ENCODE assay signal across 8 mouse cellular contexts in genomic region chr10:60778542-60778941, GRCm38 (mm10). TPM values are rescaled to one million over a fixed set of nuclear protein-coding genes. Genes with fewer than 3 reads are reported as not detected.
A peak's percentile ranks its signal among the peaks of the same experiment; 100 is the strongest.
DNase-seq lines count a peak whose midpoint lies in the region; ATAC-seq and TF ChIP-seq lines count a peak whose summit lies in the region.

No protein-coding gene starts in this region.

- no peak overlapping the region for H3K4me2 ChIP-seq in midbrain, embryonic 16.5 days (ENCODE audit: low read length)

- peak; percentile 43 for DNase-seq in gastrocnemius, postnatal 10 days
- DNase-seq in gastrocnemius, postnatal 14 days = no peak
- peak; percentile 41 for DNase-seq in A20 (ENCODE audit: low read depth, low spot score)
- DNase-seq in frontal cortex, postnatal 36 days (ENCODE audit: low spot score in 2 of 2) = peak; percentile 19 to 28
- peak; percentile 30 to 53 for DNase-seq in left cerebral cortex, postnatal 14 days (ENCODE audit: low spot score in 2 of 2)
- no peak for DNase-seq in spleen, postnatal 36 days (ENCODE audit: low spot score in 2 of 2)

- no peak for TF ChIP-seq POLR2A in bone marrow macrophage, adult 2 months (IDR thresholded peaks at IDR 0.05; ENCODE audit: borderline replicate concordance, low read depth, low read length)

- peak; percentile 68 for TF ChIP-seq CTCF in bone marrow macrophage, adult 2 months (IDR thresholded peaks at IDR 0.05; ENCODE audit: low read depth, low read length)

- no peak overlapping the region for H3K4me3 ChIP-seq in bone marrow macrophage, adult 2 months (ENCODE audit: insufficient read depth, low read length)
- H3K4me3 ChIP-seq in midbrain, embryonic 16.5 days (ENCODE audit: low read depth, low read length) = no peak overlapping the region

- intact Hi-C loops in gastrocnemius, postnatal 14 days (cut with DNase I; ENCODE audit: low total_unique reads) = loop anchor here (5.0 kb wide), 1 partner anchor 294 kb away; no protein-coding TSS in a partner anchor
- intact Hi-C loops in left cerebral cortex, postnatal 14 days (cut with DNase I) = loop anchor here (5.0 kb wide), 2 partner anchors 49 to 294 kb away; no protein-coding TSS in a partner anchor

- no peaks in the 10 kb centered on the region for H3K36me3 ChIP-seq in midbrain, embryonic 16.5 days (ENCODE audit: control insufficient read depth, insufficient read depth, low read length)

- WGBS in midbrain, embryonic 16.5 days = 64% methylated on average over 12 of the region's 12 CpGs

- no peaks in the 10 kb centered on the region for H3K4me1 ChIP-seq in bone marrow macrophage, adult 2 months (ENCODE audit: control insufficient read depth, insufficient read depth, low read length)
- H3K4me1 ChIP-seq in midbrain, embryonic 16.5 days (ENCODE audit: control insufficient read depth, insufficient read depth, low read length) = no peaks in the 10 kb centered on the region; the same call in 1 of the 2 replicates

- peak; percentile 25; the same call in 1 of the 2 replicates for ATAC-seq in midbrain, embryonic 16.5 days

- H3K27ac ChIP-seq in bone marrow macrophage, adult 2 months (ENCODE audit: insufficient read depth, low read depth, low read length) = no peak overlapping the region
- H3K27ac ChIP-seq in midbrain, embryonic 16.5 days (ENCODE audit: low read length) = no peak overlapping the region

- no peaks in the 10 kb centered on the region for H3K9me3 ChIP-seq in midbrain, embryonic 16.5 days (replicated peaks; ENCODE audit: control insufficient read depth, low read length, poor library complexity, severe bottlenecking)

- no peaks in the 10 kb centered on the region for H3K27me3 ChIP-seq in midbrain, embryonic 16.5 days (ENCODE audit: control insufficient read depth, insufficient read depth, low read depth, low read length)

- no peak overlapping the region for H3K9ac ChIP-seq in midbrain, embryonic 16.5 days (ENCODE audit: low read depth, low read length)

RNA-seq across cellular contexts. Expression of gene Slc29a3, which starts 25.9 kb away (rescaled TPM):
- 1 to 10 TPM; 5.7 to 7.8 TPM for total RNA-seq in gastrocnemius, postnatal 10 days (2021)
- total RNA-seq in gastrocnemius, postnatal 14 days (2021) = 1 to 10 TPM; 3.8 to 5.4 TPM
- polyA plus RNA-seq in bone marrow macrophage, adult 2 months (2012; ENCODE audit: insufficient read depth, insufficient read length, missing spikeins) = 42.7 and 50.8 TPM in 2 replicates
- total RNA-seq in left cerebral cortex, postnatal 14 days (2021) = 10 to 100 TPM; 16.6 to 17.2 TPM
- polyA plus RNA-seq in midbrain, embryonic 16.5 days (2015; fragmentation: Nextera tagmentation; extraction: Ambion mirVana) = 9.8 and 10.3 TPM in 2 replicates

RNA-seq across cellular contexts. Expression of gene Unc5b, which starts 52.8 kb away (rescaled TPM):
- total RNA-seq in gastrocnemius, postnatal 10 days (2021) = 10 to 100 TPM; 12.1 to 20.3 TPM
- total RNA-seq in gastrocnemius, postnatal 14 days (2021) = 10 to 100 TPM in 1 of 2 experiments, 1 to 10 TPM in 1; 7.3 to 12.1 TPM
- polyA plus RNA-seq in bone marrow macrophage, adult 2 months (2012; ENCODE audit: insufficient read depth, insufficient read length, missing spikeins) = 0.91 and 1.1 TPM in 2 replicates
- total RNA-seq in left cerebral cortex, postnatal 14 days (2021) = 10 to 100 TPM in 1 of 2 experiments, 1 to 10 TPM in 1; 7.6 to 12.3 TPM
- 2.0 and 2.4 TPM in 2 replicates for polyA plus RNA-seq in midbrain, embryonic 16.5 days (2015; fragmentation: Nextera tagmentation; extraction: Ambion mirVana)

Comparison
In these comparisons a context has a peak if more than half of its experiments do, and no peak if none do; other contexts are left out.
1. DNase-seq: peak in gastrocnemius, postnatal 10 days (single experiment), A20 (single experiment), frontal cortex, postnatal 36 days (2 of 2) and left cerebral cortex, postnatal 14 days (2 of 2); none in gastrocnemius, postnatal 14 days (single experiment) and spleen, postnatal 36 days (0 of 2).